Mouse (Mus musculus) liver, embryonic 14 days (tissue): ENCODE data around the gene Fam228a. TPM values are rescaled to one million over a fixed set of nuclear protein-coding genes. Genes with fewer than 3 reads are reported as not detected.

ENCODE experiments used
- polyA plus RNA-seq: library from polyadenylated mRNA; depleted of rRNA; stranded (reverse); fragments of >200 nt; gene quantifications from 2 replicates; pipeline ENCODE4 v1.2.3, GENCODE M21; 2012; rRNA removed

Fam228a gene
- 0.14 and 0.15 TPM in 2 replicates for polyA plus RNA-seq

DNA sequence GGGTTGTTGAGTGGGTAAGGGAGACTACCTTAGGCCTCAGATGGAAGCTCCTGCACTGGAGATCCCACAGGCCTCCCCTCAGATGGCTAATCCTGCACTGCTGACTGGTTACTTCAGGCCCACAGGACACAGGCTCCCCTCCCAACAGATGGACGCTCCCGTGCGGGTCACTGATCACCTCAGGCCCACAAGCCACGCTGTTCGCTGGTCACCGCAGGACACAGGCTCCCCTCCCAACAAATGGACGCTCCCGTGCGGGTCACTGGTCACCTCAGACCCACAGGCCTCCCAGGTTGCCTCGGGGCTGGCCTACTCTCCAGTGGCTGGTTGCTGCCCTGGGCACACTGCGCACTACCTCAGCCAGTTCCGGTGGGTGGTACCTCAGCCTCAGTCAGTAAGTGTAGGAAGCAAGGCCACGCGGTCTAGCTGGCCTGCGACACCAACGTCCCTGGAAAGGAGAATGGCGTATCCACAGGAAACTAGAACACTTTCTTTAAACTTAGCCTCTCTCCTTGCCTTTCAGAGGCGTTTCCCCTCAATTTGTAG, at the start of gene Fam228a:
TSS of gene Fam228a (minus strand) at position 400 of the 546 bp plus-strand sequence.

GRCm38 (mm10) chr12:4768492-4769332, 30.5 kb upstream of the Fam228a start, which contains the start of the genes Pfn4 and Fam228b:
Gene Pfn4 (plus strand): TSS chr12:4769022.
Gene Fam228b (minus strand): TSS chr12:4769267.

Other genes with a start within 250 kb of the Fam228a start
- 13.3 and 15.5 TPM in 2 replicates for gene Itsn2, start 145.8 kb downstream of the Fam228a start, polyA plus RNA-seq
- not detected in 2 replicates for gene Gm3625, start 145.5 kb downstream of the Fam228a start, polyA plus RNA-seq
- 0.52 and 0.54 TPM in 2 replicates for gene Pfn4, start 30.6 kb upstream of the Fam228a start, polyA plus RNA-seq
- 0.93 and 1.0 TPM in 2 replicates for gene Fam228b, start 30.8 kb upstream of the Fam228a start, polyA plus RNA-seq
- gene Sf3b6, start 79.1 kb upstream of the Fam228a start, polyA plus RNA-seq, result 82.9 and 86.2 TPM in 2 replicates
- 2.7 and 2.9 TPM in 2 replicates for gene Fkbp1b, start 103.2 kb upstream of the Fam228a start, polyA plus RNA-seq
- 8.8 and 9.0 TPM in 2 replicates for gene Wdcp, start 104.9 kb upstream of the Fam228a start, polyA plus RNA-seq
- gene Mfsd2b, start 135.9 kb upstream of the Fam228a start, polyA plus RNA-seq, result 35.1 and 48.8 TPM in 2 replicates
- gene Ubxn2a, start 169.3 kb upstream of the Fam228a start, polyA plus RNA-seq, result 8.4 and 9.8 TPM in 2 replicates
- gene Atad2b, start 178.9 kb upstream of the Fam228a start, polyA plus RNA-seq, result 6.5 and 8.0 TPM in 2 replicates